Mouse (Mus musculus) liver, embryonic 13.5 days (tissue): ENCODE data around the gene Pknox2. TPM values are rescaled to one million over a fixed set of nuclear protein-coding genes. Genes with fewer than 3 reads are reported as not detected.

Experiments used
- ATAC-seq: fragments of 200-750 bp; cut with Nextera tagmentation; 2 replicates; pipeline ENCODE4 v1.8.0; 2017; ENCODE audit warnings: low read depth, mild to moderate bottlenecking, moderate number of reproducible peaks, moderate library complexity
- DNase-seq: peaks from one replicate; pipeline ENCODE4 v3.0.0; 2022
- H3K27ac ChIP-seq: fragments of 300-500 bp; sonication (generic); 2 replicates; pipeline ENCODE4 v1.5.1; 2015; ENCODE audit warnings: moderate library complexity, mild to moderate bottlenecking, inconsistent platforms
- H3K27me3 ChIP-seq: fragments of 300-500 bp; sonication (generic); 2 replicates; pipeline ENCODE4 v1.6.1; 2015; ENCODE audit warnings: mild to moderate bottlenecking, inconsistent platforms
- H3K36me3 ChIP-seq: fragments of 300-500 bp; sonication (generic); 2 replicates; pipeline ENCODE4 v1.6.1; 2015; ENCODE audit warnings: mild to moderate bottlenecking, inconsistent platforms
- H3K4me1 ChIP-seq: fragments of 300-500 bp; sonication (generic); replicated peaks from 2 replicates; pipeline ENCODE4 v1.6.1; 2015; ENCODE audit warnings: inconsistent platforms
- H3K4me2 ChIP-seq: fragments of 300-500 bp; sonication (generic); 2 replicates; pipeline ENCODE4 v1.6.1; 2015; ENCODE audit warnings: inconsistent platforms, mild to moderate bottlenecking, moderate library complexity
- H3K4me3 ChIP-seq: fragments of 300-500 bp; sonication (generic); replicated peaks from 2 replicates; pipeline ENCODE4 v1.5.1; 2015; ENCODE audit warnings: mild to moderate bottlenecking, inconsistent platforms
- H3K9ac ChIP-seq: fragments of 300-500 bp; sonication (generic); 2 replicates; pipeline ENCODE4 v1.6.1; 2015; ENCODE audit warnings: mild to moderate bottlenecking, inconsistent platforms
- H3K9me3 ChIP-seq: fragments of 300-500 bp; sonication (generic); replicated peaks from 2 replicates; pipeline ENCODE4 v1.6.1; 2016; ENCODE audit warnings: inconsistent platforms
- WGBS: fragments of 180-500 bp; shearing (Covaris S2); methylation state at CpG from one replicate; pipeline ENCODE4 v1.1.7; 2015; ENCODE audit not compliant: insufficient replicate concordance; 5-methylcytosine and 5-hydroxymethylcytosine counted together
- polyA plus RNA-seq: library from polyadenylated mRNA; unstranded; fragments of >200 nt; fragmentation: Nextera tagmentation; extraction: Ambion mirVana; gene quantifications from 2 replicates; pipeline ENCODE4 v1.2.1, GENCODE M21; 2015

Gene Pknox2
- polyA plus RNA-seq, 1 experiment from 2014 or later: 0.36 TPM

- Histone ChIP-seq H3K4me3 (no peak overlapping the region), H3K9me3 (no peaks in the 10 kb centered on the region), H3K9ac (no peak overlapping the region), H3K4me2 (no peak overlapping the region), H3K36me3 (no peaks in the 10 kb centered on the region), H3K27ac (no peak overlapping the region), H3K4me1 (no peaks in the 10 kb centered on the region), H3K27me3 (no peaks in the 10 kb centered on the region)
- DNase-seq: no peak
- WGBS: 18% methylated on average over 3 of the region's 3 CpGs
- ATAC-seq: no peak
Measured at GRCm38 (mm10) chr9:36971066-36971465, 176.1 kb downstream of the Pknox2 start.

GRCm38 (mm10) chr9:36970651-36971050, 176.6 kb downstream of the Pknox2 start:
- no peak for ATAC-seq
- peak; percentile 26 for DNase-seq
- H3K4me2 ChIP-seq: no peak overlapping the region
- no peaks in the 10 kb centered on the region for H3K9me3 ChIP-seq
- H3K4me1 ChIP-seq: no peaks in the 10 kb centered on the region
- H3K4me3 ChIP-seq: no peak overlapping the region
- no peak overlapping the region for H3K9ac ChIP-seq
- H3K36me3 ChIP-seq: no peaks in the 10 kb centered on the region
- WGBS: 3% methylated on average over 5 of the region's 5 CpGs
- no peaks in the 10 kb centered on the region for H3K27me3 ChIP-seq
- H3K27ac ChIP-seq: no peak overlapping the region

- 75% methylated on average over 1 of the region's 1 CpGs for WGBS
- no peaks in the 10 kb centered on the region for H3K36me3 ChIP-seq
- H3K9ac ChIP-seq: no peak overlapping the region
- ATAC-seq (no peak), DNase-seq (no peak)
- no peak overlapping the region for H3K4me2 ChIP-seq
- H3K27ac ChIP-seq: no peak overlapping the region
- no peaks in the 10 kb centered on the region for H3K4me1 ChIP-seq
- H3K27me3 ChIP-seq: no peaks in the 10 kb centered on the region
- no peaks in the 10 kb centered on the region for H3K9me3 ChIP-seq
- no peak overlapping the region for H3K4me3 ChIP-seq
Measured at GRCm38 (mm10) chr9:36969131-36969530, 178.1 kb downstream of the Pknox2 start.

- no peak for ATAC-seq
- no peaks in the 10 kb centered on the region for H3K27me3 ChIP-seq
- 47% methylated on average over 7 of the region's 7 CpGs for whole genome bisulfite sequencing
- no peaks in the 10 kb centered on the region for H3K9me3 ChIP-seq
- no peak overlapping the region for H3K27ac ChIP-seq
- DNase-seq: no peak
- no peaks in the 10 kb centered on the region for H3K4me1 ChIP-seq
- H3K4me2 ChIP-seq: no peak overlapping the region
- no peak overlapping the region for H3K4me3 ChIP-seq
- H3K9ac ChIP-seq: no peak overlapping the region
- no peaks in the 10 kb centered on the region for H3K36me3 ChIP-seq
Measured at GRCm38 (mm10) chr9:36968713-36969112, 178.5 kb downstream of the Pknox2 start.

- H3K4me3 ChIP-seq: no peak overlapping the region
- H3K27me3 ChIP-seq: no peaks in the 10 kb centered on the region
- H3K27ac ChIP-seq: no peak overlapping the region
- DNase-seq: no peak
- H3K9ac ChIP-seq: no peak overlapping the region
- H3K4me1 ChIP-seq: no peaks in the 10 kb centered on the region
- no peak overlapping the region for H3K4me2 ChIP-seq
- no peak for ATAC-seq
- 64% methylated on average over 7 of the region's 7 CpGs for WGBS
- no peaks in the 10 kb centered on the region for H3K36me3 ChIP-seq
- no peaks in the 10 kb centered on the region for H3K9me3 ChIP-seq
Measured at GRCm38 (mm10) chr9:36968236-36968635, 179.0 kb downstream of the Pknox2 start.

- Histone ChIP-seq H3K36me3 (no peaks in the 10 kb centered on the region), H3K4me1 (no peaks in the 10 kb centered on the region), H3K27me3 (no peaks in the 10 kb centered on the region), H3K27ac (no peak overlapping the region), H3K9me3 (no peaks in the 10 kb centered on the region), H3K9ac (no peak overlapping the region), H3K4me2 (no peak overlapping the region), H3K4me3 (no peak overlapping the region)
- 45% methylated on average over 5 of the region's 5 CpGs for WGBS
- ATAC-seq: no peak
- no peak for DNase-seq
Measured at GRCm38 (mm10) chr9:36965720-36966119, 181.5 kb downstream of the Pknox2 start.

- Histone ChIP-seq H3K4me2 (no peak overlapping the region), H3K9ac (no peak overlapping the region), H3K9me3 (no peaks in the 10 kb centered on the region), H3K36me3 (no peaks in the 10 kb centered on the region), H3K27ac (no peak overlapping the region), H3K27me3 (no peaks in the 10 kb centered on the region), H3K4me3 (no peak overlapping the region), H3K4me1 (no peaks in the 10 kb centered on the region)
- no peak for ATAC-seq
- WGBS: 34% methylated on average over 5 of the region's 5 CpGs
- DNase-seq: no peak
Measured at GRCm38 (mm10) chr9:36964230-36964629, 183.0 kb downstream of the Pknox2 start.

- Histone ChIP-seq H3K36me3 (no peaks in the 10 kb centered on the region), H3K27ac (no peak overlapping the region), H3K27me3 (no peaks in the 10 kb centered on the region), H3K4me1 (no peaks in the 10 kb centered on the region), H3K9me3 (no peaks in the 10 kb centered on the region), H3K4me2 (no peak overlapping the region), H3K4me3 (no peak overlapping the region), H3K9ac (no peak overlapping the region)
- DNase-seq (no peak), ATAC-seq (no peak)
- WGBS: 39% methylated on average over 3 of the region's 3 CpGs
Measured at GRCm38 (mm10) chr9:36963512-36963911, 183.7 kb downstream of the Pknox2 start.

- Histone ChIP-seq H3K4me2 (no peak overlapping the region), H3K4me3 (no peak overlapping the region), H3K36me3 (no peaks in the 10 kb centered on the region), H3K9ac (no peak overlapping the region), H3K4me1 (no peaks in the 10 kb centered on the region), H3K27ac (no peak overlapping the region), H3K27me3 (no peaks in the 10 kb centered on the region), H3K9me3 (no peaks in the 10 kb centered on the region)
- no peak for ATAC-seq
- WGBS: 20% methylated on average over 1 of the region's 1 CpGs
- no peak for DNase-seq
Measured at GRCm38 (mm10) chr9:36961874-36962273, 185.3 kb downstream of the Pknox2 start.

GRCm38 (mm10) chr9:36961153-36961552, 186.1 kb downstream of the Pknox2 start:
- WGBS: 69% methylated on average over 5 of the region's 5 CpGs
- no peak overlapping the region for H3K4me3 ChIP-seq
- H3K4me1 ChIP-seq: no peaks in the 10 kb centered on the region
- DNase-seq: no peak
- ATAC-seq: no peak
- no peak overlapping the region for H3K9ac ChIP-seq
- no peaks in the 10 kb centered on the region for H3K36me3 ChIP-seq
- no peak overlapping the region for H3K4me2 ChIP-seq
- H3K9me3 ChIP-seq: no peaks in the 10 kb centered on the region
- no peaks in the 10 kb centered on the region for H3K27me3 ChIP-seq
- H3K27ac ChIP-seq: no peak overlapping the region

GRCm38 (mm10) chr9:36951133-36951484, 196.1 kb downstream of the Pknox2 start:
- Histone ChIP-seq H3K36me3 (no peaks in the 10 kb centered on the region), H3K9me3 (no peaks in the 10 kb centered on the region), H3K4me3 (no peak overlapping the region), H3K9ac (no peak overlapping the region), H3K27me3 (no peaks in the 10 kb centered on the region), H3K4me1 (no peaks in the 10 kb centered on the region), H3K27ac (no peak overlapping the region), H3K4me2 (no peak overlapping the region)
- no peak for ATAC-seq
- 46% methylated on average over 2 of the region's 2 CpGs for WGBS
- DNase-seq: no peak

GRCm38 (mm10) chr9:36950271-36951132, 196.7 kb downstream of the Pknox2 start:
- DNase-seq (no peak), ATAC-seq (no peak)
- Histone ChIP-seq H3K4me1 (no peaks in the 10 kb centered on the region), H3K4me2 (no peak overlapping the region), H3K9me3 (no peaks in the 10 kb centered on the region), H3K4me3 (no peak overlapping the region), H3K27me3 (no peaks in the 10 kb centered on the region), H3K9ac (no peak overlapping the region), H3K27ac (no peak overlapping the region), H3K36me3 (no peaks in the 10 kb centered on the region)
- 25% methylated on average over 14 of the region's 14 CpGs for WGBS
